Mouse (Mus musculus) intestine, embryonic 16.5 days (tissue): Measurements from ENCODE around the gene Mad1l1. TPM values are rescaled to one million over a fixed set of nuclear protein-coding genes. Genes with fewer than 3 reads are reported as not detected.

Experiments used
- ATAC-seq: fragments of 200-750 bp; cut with Nextera tagmentation; 2 replicates; pipeline ENCODE4 v1.8.0; 2017; ENCODE audit warnings: moderate TSS enrichment, moderate library complexity
- H3K27ac ChIP-seq: fragments of 300-500 bp; sonication (generic); 2 replicates; pipeline ENCODE4 v1.5.1; 2014; ENCODE audit warnings: mild to moderate bottlenecking, low read length
- H3K27me3 ChIP-seq: fragments of 300-500 bp; sonication (generic); replicated peaks from 2 replicates; pipeline ENCODE4 v1.6.1; 2014; ENCODE audit warnings: low read length, control low read depth, mixed read lengths; ENCODE audit not compliant: control insufficient read depth, insufficient read depth
- H3K36me3 ChIP-seq: fragments of 300-500 bp; sonication (generic); 2 replicates; pipeline ENCODE4 v1.6.1; 2014; ENCODE audit warnings: low read length, control low read depth; ENCODE audit not compliant: control insufficient read depth, insufficient read depth
- H3K4me1 ChIP-seq: fragments of 300-500 bp; sonication (generic); 2 replicates; pipeline ENCODE4 v1.6.1; 2014; ENCODE audit warnings: low read length, control low read depth, mixed read lengths; ENCODE audit not compliant: control insufficient read depth, insufficient read depth
- H3K4me2 ChIP-seq: fragments of 300-500 bp; sonication (generic); 2 replicates; pipeline ENCODE4 v1.6.1; 2014; ENCODE audit warnings: low read depth, low read length, control low read depth
- H3K4me3 ChIP-seq: fragments of 300-500 bp; sonication (generic); 2 replicates; pipeline ENCODE4 v1.5.1; 2014; ENCODE audit warnings: mild to moderate bottlenecking, low read length
- H3K9ac ChIP-seq: fragments of 300-500 bp; sonication (generic); 2 replicates; pipeline ENCODE4 v1.6.1; 2014; ENCODE audit warnings: low read depth, low read length
- H3K9me3 ChIP-seq: fragments of 300-500 bp; sonication (generic); 2 replicates; pipeline ENCODE4 v1.6.1; 2016; ENCODE audit warnings: low read length, control low read depth; ENCODE audit not compliant: control insufficient read depth
- WGBS: fragments of 180-500 bp; shearing (Covaris S2); extraction: QIAGEN DNeasy Blood & Tissue Kit; methylation state at CpG from one replicate; pipeline ENCODE4 v1.1.7; 2014; 5-methylcytosine and 5-hydroxymethylcytosine counted together
- polyA plus RNA-seq: library from polyadenylated mRNA; unstranded; fragments of >200 nt; fragmentation: Nextera tagmentation; extraction: Ambion mirVana; gene quantifications from 2 replicates; pipeline ENCODE4 v1.2.1, GENCODE M21; 2015

Gene Mad1l1
- polyA plus RNA-seq, 1 experiment from 2014 or later = 34.1 TPM

GRCm38 (mm10) chr5:140022861-140023260 is 298.5 kb downstream of the Mad1l1 start:
- H3K27ac ChIP-seq = no peak overlapping the region
- H3K4me1 ChIP-seq = no peaks in the 10 kb centered on the region
- H3K4me2 ChIP-seq = no peak overlapping the region
- no peaks in the 10 kb centered on the region for H3K9me3 ChIP-seq
- 85% methylated on average over 6 of the region's 6 CpGs for WGBS
- H3K9ac ChIP-seq = no peak overlapping the region
- no peaks in the 10 kb centered on the region for H3K27me3 ChIP-seq
- H3K4me3 ChIP-seq = no peak overlapping the region
- no peak for ATAC-seq
- no peaks in the 10 kb centered on the region for H3K36me3 ChIP-seq

- Histone ChIP-seq H3K9ac (no peak overlapping the region), H3K27me3 (no peaks in the 10 kb centered on the region), H3K9me3 (no peaks in the 10 kb centered on the region), H3K4me2 (no peak overlapping the region), H3K4me1 (no peaks in the 10 kb centered on the region), H3K4me3 (no peak overlapping the region), H3K27ac (no peak overlapping the region), H3K36me3 (no peaks in the 10 kb centered on the region)
- ATAC-seq = no peak
- 84% methylated on average over 10 of the region's 10 CpGs for WGBS
Observed at GRCm38 (mm10) chr5:140021755-140022154, 299.6 kb downstream of the Mad1l1 start.

- no peak overlapping the region for H3K9ac ChIP-seq
- H3K27me3 ChIP-seq = no peaks in the 10 kb centered on the region
- WGBS = 100% methylated on average over 1 of the region's 1 CpGs
- H3K4me1 ChIP-seq = no peaks in the 10 kb centered on the region
- H3K36me3 ChIP-seq = no peaks in the 10 kb centered on the region
- H3K4me3 ChIP-seq = no peak overlapping the region
- H3K4me2 ChIP-seq = no peak overlapping the region
- no peak overlapping the region for H3K27ac ChIP-seq
- H3K9me3 ChIP-seq = no peaks in the 10 kb centered on the region
- no peak for ATAC-seq
Observed at GRCm38 (mm10) chr5:140019616-140020015, 301.7 kb downstream of the Mad1l1 start.

GRCm38 (mm10) chr5:140018780-140019179 is 302.6 kb downstream of the Mad1l1 start:
- Histone ChIP-seq H3K4me3 (no peak overlapping the region), H3K27me3 (no peaks in the 10 kb centered on the region), H3K9ac (no peak overlapping the region), H3K4me1 (no peaks in the 10 kb centered on the region), H3K27ac (no peak overlapping the region), H3K4me2 (no peak overlapping the region), H3K9me3 (no peaks in the 10 kb centered on the region), H3K36me3 (no peaks in the 10 kb centered on the region)
- no peak for ATAC-seq
- WGBS = 85% methylated on average over 7 of the region's 7 CpGs

GRCm38 (mm10) chr5:140016896-140017295 is 304.5 kb downstream of the Mad1l1 start:
- no peak overlapping the region for H3K4me2 ChIP-seq
- no peaks in the 10 kb centered on the region for H3K9me3 ChIP-seq
- H3K4me1 ChIP-seq = no peaks in the 10 kb centered on the region
- no peak overlapping the region for H3K27ac ChIP-seq
- no peaks in the 10 kb centered on the region for H3K36me3 ChIP-seq
- ATAC-seq = no peak
- 97% methylated on average over 1 of the region's 1 CpGs for WGBS
- no peaks in the 10 kb centered on the region for H3K27me3 ChIP-seq
- no peak overlapping the region for H3K4me3 ChIP-seq
- H3K9ac ChIP-seq = no peak overlapping the region

GRCm38 (mm10) chr5:140013652-140014051 is 307.7 kb downstream of the Mad1l1 start:
- 83% methylated on average over 5 of the region's 5 CpGs for WGBS
- Histone ChIP-seq H3K4me2 (no peak overlapping the region), H3K9me3 (no peaks in the 10 kb centered on the region), H3K4me3 (no peak overlapping the region), H3K27me3 (no peaks in the 10 kb centered on the region), H3K4me1 (no peaks in the 10 kb centered on the region), H3K36me3 (no peaks in the 10 kb centered on the region), H3K27ac (no peak overlapping the region), H3K9ac (no peak overlapping the region)
- no peak for ATAC-seq

- ATAC-seq = peak; percentile 52; the same call in 1 of the 2 replicates
Observed at GRCm38 (mm10) chr5:140012286-140012967, 308.9 kb downstream of the Mad1l1 start.

GRCm38 (mm10) chr5:140010405-140010804 is 310.9 kb downstream of the Mad1l1 start:
- Histone ChIP-seq H3K27me3 (no peaks in the 10 kb centered on the region), H3K4me2 (no peak overlapping the region), H3K9ac (no peak overlapping the region), H3K27ac (no peak overlapping the region), H3K4me1 (no peaks in the 10 kb centered on the region), H3K36me3 (no peaks in the 10 kb centered on the region), H3K4me3 (no peak overlapping the region), H3K9me3 (no peaks in the 10 kb centered on the region)
- WGBS = 74% methylated on average over 3 of the region's 3 CpGs
- ATAC-seq = no peak

More at GRCm38 (mm10) chr5:140012286-140012967, 308.9 kb downstream of the Mad1l1 start:
- H3K27me3 ChIP-seq = no peaks in the 10 kb centered on the region
- no peaks in the 10 kb centered on the region for H3K4me1 ChIP-seq
- H3K27ac ChIP-seq = no peak overlapping the region
- H3K4me2 ChIP-seq = no peak overlapping the region
- H3K9me3 ChIP-seq = no peaks in the 10 kb centered on the region
- no peak overlapping the region for H3K4me3 ChIP-seq
- H3K36me3 ChIP-seq = no peaks in the 10 kb centered on the region
- H3K9ac ChIP-seq = no peak overlapping the region
- 72% methylated on average over 12 of the region's 12 CpGs for WGBS

- Histone ChIP-seq H3K9ac (no peak overlapping the region), H3K36me3 (no peaks in the 10 kb centered on the region), H3K27me3 (no peaks in the 10 kb centered on the region), H3K4me3 (no peak overlapping the region), H3K4me1 (no peaks in the 10 kb centered on the region), H3K4me2 (no peak overlapping the region), H3K9me3 (no peaks in the 10 kb centered on the region), H3K27ac (no peak overlapping the region)
- ATAC-seq = no peak
- 72% methylated on average over 7 of the region's 7 CpGs for WGBS
Observed at GRCm38 (mm10) chr5:140009083-140009655, 312.2 kb downstream of the Mad1l1 start.

- no peaks in the 10 kb centered on the region for H3K9me3 ChIP-seq
- no peak overlapping the region for H3K9ac ChIP-seq
- H3K27me3 ChIP-seq = no peaks in the 10 kb centered on the region
- WGBS = 75% methylated on average over 5 of the region's 5 CpGs
- H3K36me3 ChIP-seq = no peaks in the 10 kb centered on the region
- no peaks in the 10 kb centered on the region for H3K4me1 ChIP-seq
- ATAC-seq = no peak
- no peak overlapping the region for H3K4me3 ChIP-seq
- H3K4me2 ChIP-seq = no peak overlapping the region
- H3K27ac ChIP-seq = no peak overlapping the region
Observed at GRCm38 (mm10) chr5:140008523-140008806, 312.9 kb downstream of the Mad1l1 start.
